Mouse (Mus musculus) thymus, postnatal 10 days (tissue): ENCODE results near the gene Susd3.

Experiments used
- DNase-seq, 2 experiments: peaks; one replicate each; pipeline ENCODE4 v3.0.0; 2021; ENCODE audit warnings: low spot score in 2 of 2

Gene Susd3

GRCm38 (mm10) chr13:49212711-49213500 is 35.6 kb downstream of the Susd3 start:
- no peak for DNase-seq

- no peak for DNase-seq
Observed at GRCm38 (mm10) chr13:49209306-49209705, 39.2 kb downstream of the Susd3 start.

- DNase-seq = no peak
Observed at GRCm38 (mm10) chr13:49206341-49206740, 42.2 kb downstream of the Susd3 start.

- DNase-seq = peak; percentile 34 to 68
Observed at GRCm38 (mm10) chr13:49205381-49205998, 43.0 kb downstream of the Susd3 start.

- no peak for DNase-seq
Observed at GRCm38 (mm10) chr13:49202556-49202955, 46.0 kb downstream of the Susd3 start.

GRCm38 (mm10) chr13:49200688-49201087 is 47.8 kb downstream of the Susd3 start:
- DNase-seq = no peak

- DNase-seq = no peak
Observed at GRCm38 (mm10) chr13:49199891-49200290, 48.6 kb downstream of the Susd3 start.

- DNase-seq = no peak
Observed at GRCm38 (mm10) chr13:49198734-49199133, 49.8 kb downstream of the Susd3 start.

GRCm38 (mm10) chr13:49196766-49197165 is 51.7 kb downstream of the Susd3 start:
- DNase-seq = no peak

- no peak for DNase-seq
Observed at GRCm38 (mm10) chr13:49196211-49196610, 52.3 kb downstream of the Susd3 start.

GRCm38 (mm10) chr13:49195651-49196050 is 52.9 kb downstream of the Susd3 start:
- no peak for DNase-seq

GRCm38 (mm10) chr13:49194811-49195210 is 53.7 kb downstream of the Susd3 start:
- no peak for DNase-seq

- no peak for DNase-seq
Observed at GRCm38 (mm10) chr13:49193650-49194049, 54.9 kb downstream of the Susd3 start.

- DNase-seq = no peak
Observed at GRCm38 (mm10) chr13:49192156-49192855, 56.2 kb downstream of the Susd3 start.

GRCm38 (mm10) chr13:49191673-49192035 is 56.9 kb downstream of the Susd3 start:
- DNase-seq = no peak

- no peak for DNase-seq
Observed at GRCm38 (mm10) chr13:49190876-49191672, 57.4 kb downstream of the Susd3 start.

GRCm38 (mm10) chr13:49189970-49190870 is 58.3 kb downstream of the Susd3 start:
- no peak for DNase-seq

GRCm38 (mm10) chr13:49188966-49189360 is 59.5 kb downstream of the Susd3 start:
- no peak for DNase-seq

- no peak for DNase-seq
Observed at GRCm38 (mm10) chr13:49188219-49188965, 60.1 kb downstream of the Susd3 start.
